Mouse (Mus musculus): ENCODE measurements around the gene Cd300lf. TPM values are rescaled to one million over a fixed set of nuclear protein-coding genes. Genes with fewer than 3 reads are reported as not detected.

Gene Cd300lf
- polyA plus RNA-seq, 1 experiment = 2.9 TPM

GRCm38 (mm10) chr11:115108176-115108575, 25.6 kb downstream of the Cd300lf start:
- H3K27ac ChIP-seq (ENCODE audit: insufficient read depth, low read depth, low read length) = peak overlapping the region; percentile 44
- TF ChIP-seq POLR2A (IDR thresholded peaks at IDR 0.05; ENCODE audit: borderline replicate concordance, low read depth, low read length) (no peak), CTCF (IDR thresholded peaks at IDR 0.05; ENCODE audit: low read depth, low read length) (no peak)
- H3K4me3 ChIP-seq (ENCODE audit: insufficient read depth, low read length) = no peak overlapping the region
- peaks cover 33% of the 10 kb centered on the region for H3K4me1 ChIP-seq (ENCODE audit: control insufficient read depth, insufficient read depth, low read length)

GRCm38 (mm10) chr11:115107403-115107916, 26.3 kb downstream of the Cd300lf start:
- no peak overlapping the region for H3K4me3 ChIP-seq (ENCODE audit: insufficient read depth, low read length)

GRCm38 (mm10) chr11:115106638-115107037, 27.2 kb downstream of the Cd300lf start:
- Histone ChIP-seq H3K4me1 (ENCODE audit: control insufficient read depth, insufficient read depth, low read length) (peaks cover 33% of the 10 kb centered on the region), H3K4me3 (ENCODE audit: insufficient read depth, low read length) (no peak overlapping the region), H3K27ac (ENCODE audit: insufficient read depth, low read depth, low read length) (no peak overlapping the region)
- TF ChIP-seq CTCF (IDR thresholded peaks at IDR 0.05; ENCODE audit: low read depth, low read length) (no peak), POLR2A (IDR thresholded peaks at IDR 0.05; ENCODE audit: borderline replicate concordance, low read depth, low read length) (no peak)

More at GRCm38 (mm10) chr11:115107403-115107916, 26.3 kb downstream of the Cd300lf start:
- H3K4me1 ChIP-seq (ENCODE audit: control insufficient read depth, insufficient read depth, low read length) = peaks cover 33% of the 10 kb centered on the region
- peak overlapping the region; percentile 56 for H3K27ac ChIP-seq (ENCODE audit: insufficient read depth, low read depth, low read length)
- TF ChIP-seq CTCF (IDR thresholded peaks at IDR 0.05; ENCODE audit: low read depth, low read length) (no peak), POLR2A (IDR thresholded peaks at IDR 0.05; ENCODE audit: borderline replicate concordance, low read depth, low read length) (no peak)

GRCm38 (mm10) chr11:115104769-115105563, 28.8 kb downstream of the Cd300lf start:
- no peak overlapping the region for H3K4me3 ChIP-seq (ENCODE audit: insufficient read depth, low read length)
- TF ChIP-seq POLR2A (IDR thresholded peaks at IDR 0.05; ENCODE audit: borderline replicate concordance, low read depth, low read length) (no peak), CTCF (IDR thresholded peaks at IDR 0.05; ENCODE audit: low read depth, low read length) (no peak)
- peak overlapping the region; percentile 23 for H3K27ac ChIP-seq (ENCODE audit: insufficient read depth, low read depth, low read length)
- H3K4me1 ChIP-seq (ENCODE audit: control insufficient read depth, insufficient read depth, low read length) = peaks cover 42% of the 10 kb centered on the region

GRCm38 (mm10) chr11:115103470-115104413, 30.1 kb downstream of the Cd300lf start:
- H3K27ac ChIP-seq (ENCODE audit: insufficient read depth, low read depth, low read length) = no peak overlapping the region
- TF ChIP-seq CTCF (IDR thresholded peaks at IDR 0.05; ENCODE audit: low read depth, low read length) (no peak), POLR2A (IDR thresholded peaks at IDR 0.05; ENCODE audit: borderline replicate concordance, low read depth, low read length) (no peak)

GRCm38 (mm10) chr11:115102116-115102515, 31.7 kb downstream of the Cd300lf start:
- H3K4me1 ChIP-seq (ENCODE audit: control insufficient read depth, insufficient read depth, low read length) = peaks cover 30% of the 10 kb centered on the region
- H3K4me3 ChIP-seq (ENCODE audit: insufficient read depth, low read length) = no peak overlapping the region
- no peak overlapping the region for H3K27ac ChIP-seq (ENCODE audit: insufficient read depth, low read depth, low read length)
- no peak for TF ChIP-seq CTCF (IDR thresholded peaks at IDR 0.05; ENCODE audit: low read depth, low read length)
- no peak for TF ChIP-seq POLR2A (IDR thresholded peaks at IDR 0.05; ENCODE audit: borderline replicate concordance, low read depth, low read length)

More at GRCm38 (mm10) chr11:115103470-115104413, 30.1 kb downstream of the Cd300lf start:
- H3K4me3 ChIP-seq (ENCODE audit: insufficient read depth, low read length) = no peak overlapping the region
- peaks cover 46% of the 10 kb centered on the region for H3K4me1 ChIP-seq (ENCODE audit: control insufficient read depth, insufficient read depth, low read length)

GRCm38 (mm10) chr11:115101615-115102051, 32.2 kb downstream of the Cd300lf start:
- no peak overlapping the region for H3K27ac ChIP-seq (ENCODE audit: insufficient read depth, low read depth, low read length)
- peaks cover 25% of the 10 kb centered on the region for H3K4me1 ChIP-seq (ENCODE audit: control insufficient read depth, insufficient read depth, low read length)
- no peak overlapping the region for H3K4me3 ChIP-seq (ENCODE audit: insufficient read depth, low read length)
- TF ChIP-seq POLR2A (IDR thresholded peaks at IDR 0.05; ENCODE audit: borderline replicate concordance, low read depth, low read length) (no peak), CTCF (IDR thresholded peaks at IDR 0.05; ENCODE audit: low read depth, low read length) (no peak)

- Histone ChIP-seq H3K27ac (ENCODE audit: insufficient read depth, low read depth, low read length) (no peak overlapping the region), H3K4me3 (ENCODE audit: insufficient read depth, low read length) (no peak overlapping the region), H3K4me1 (ENCODE audit: control insufficient read depth, insufficient read depth, low read length) (peaks cover 22% of the 10 kb centered on the region)
- TF ChIP-seq POLR2A (IDR thresholded peaks at IDR 0.05; ENCODE audit: borderline replicate concordance, low read depth, low read length) (no peak), CTCF (IDR thresholded peaks at IDR 0.05; ENCODE audit: low read depth, low read length) (no peak)
Observed at GRCm38 (mm10) chr11:115100741-115101140, 33.1 kb downstream of the Cd300lf start.

GRCm38 (mm10) chr11:115100032-115100621, 33.7 kb downstream of the Cd300lf start:
- Histone ChIP-seq H3K4me1 (ENCODE audit: control insufficient read depth, insufficient read depth, low read length) (peaks cover 19% of the 10 kb centered on the region), H3K4me3 (ENCODE audit: insufficient read depth, low read length) (no peak overlapping the region), H3K27ac (ENCODE audit: insufficient read depth, low read depth, low read length) (no peak overlapping the region)
- TF ChIP-seq POLR2A (IDR thresholded peaks at IDR 0.05; ENCODE audit: borderline replicate concordance, low read depth, low read length) (no peak), CTCF (IDR thresholded peaks at IDR 0.05; ENCODE audit: low read depth, low read length) (no peak)
